Mouse (Mus musculus) MEL (cell line): ENCODE data around the gene Dpy19l3.

ENCODE experiments used
- BHLHE40 ChIP-seq: IDR thresholded peaks from 2 replicates; pipeline ENCODE4 v1.6.1; 2012; ENCODE audit warnings: low read depth, mild to moderate bottlenecking, inconsistent platforms, low read length, improper control_type of control experiment, borderline replicate concordance
- CTCF ChIP-seq, 3 experiments: IDR thresholded peaks in 2 of 3; conservative IDR thresholded peaks in 1 of 3; 2 replicates each; pipeline ENCODE4 v1.5.1; 2011 to 2012; ENCODE audit warnings: low read length in 3 of 3, low read depth in 2 of 3, mild to moderate bottlenecking in 2 of 3, improper control_type of control experiment in 1 of 3, inconsistent platforms in 1 of 3, mixed read lengths in 1 of 3, moderate library complexity in 1 of 3; ENCODE audit not compliant: control insufficient read depth in 1 of 3, insufficient read depth in 1 of 3, poor library complexity in 1 of 3, severe bottlenecking in 1 of 3
- ELF1 ChIP-seq: IDR thresholded peaks from 2 replicates; pipeline ENCODE4 v1.6.1; 2014; ENCODE audit warnings: low read depth, mild to moderate bottlenecking, inconsistent platforms, low read length, improper control_type of control experiment, moderate library complexity
- EP300 ChIP-seq, 2 experiments: IDR thresholded peaks; 2 replicates each; pipeline ENCODE4 v1.6.1; 2011; ENCODE audit warnings: improper control_type of control experiment in 2 of 2, low read length in 2 of 2, low read depth in 1 of 2, mild to moderate bottlenecking in 1 of 2
- ETS1 ChIP-seq: IDR thresholded peaks from 2 replicates; pipeline ENCODE4 v1.6.1; 2012; ENCODE audit warnings: low read depth, mild to moderate bottlenecking, inconsistent platforms, low read length, improper control_type of control experiment, moderate library complexity
- GATA1 ChIP-seq: IDR thresholded peaks from 2 replicates; pipeline ENCODE4 v1.6.1; 2011; ENCODE audit warnings: low read depth, low read length, improper control_type of control experiment
- TCF12 ChIP-seq: IDR thresholded peaks from 2 replicates; pipeline ENCODE4 v1.6.1; 2014; ENCODE audit warnings: low read depth, mild to moderate bottlenecking, inconsistent platforms, low read length, improper control_type of control experiment, moderate library complexity

GRCm38 (mm10) chr7:35750873-35751272 lies 3.4 kb downstream of the Dpy19l3 start:
- TF ChIP-seq GATA1 = no peak
- no peak for TF ChIP-seq CTCF (IDR thresholded peaks at IDR 0.05 in 2 of 3, conservative IDR thresholded peaks at IDR 0.05 in 1 of 3; ENCODE audit: control insufficient read depth in 1 of 3, insufficient read depth in 1 of 3, low read depth in 2 of 3, low read length in 3 of 3, poor library complexity in 1 of 3, severe bottlenecking in 1 of 3)
- no peak for TF ChIP-seq ELF1
- TF ChIP-seq ETS1 = no peak
- no peak for TF ChIP-seq EP300 (IDR thresholded peaks at IDR 0.05; ENCODE audit: low read depth in 1 of 2, low read length in 2 of 2)
- TF ChIP-seq TCF12 = no peak
- TF ChIP-seq BHLHE40 = no peak
